In the genomic region with DNA sequence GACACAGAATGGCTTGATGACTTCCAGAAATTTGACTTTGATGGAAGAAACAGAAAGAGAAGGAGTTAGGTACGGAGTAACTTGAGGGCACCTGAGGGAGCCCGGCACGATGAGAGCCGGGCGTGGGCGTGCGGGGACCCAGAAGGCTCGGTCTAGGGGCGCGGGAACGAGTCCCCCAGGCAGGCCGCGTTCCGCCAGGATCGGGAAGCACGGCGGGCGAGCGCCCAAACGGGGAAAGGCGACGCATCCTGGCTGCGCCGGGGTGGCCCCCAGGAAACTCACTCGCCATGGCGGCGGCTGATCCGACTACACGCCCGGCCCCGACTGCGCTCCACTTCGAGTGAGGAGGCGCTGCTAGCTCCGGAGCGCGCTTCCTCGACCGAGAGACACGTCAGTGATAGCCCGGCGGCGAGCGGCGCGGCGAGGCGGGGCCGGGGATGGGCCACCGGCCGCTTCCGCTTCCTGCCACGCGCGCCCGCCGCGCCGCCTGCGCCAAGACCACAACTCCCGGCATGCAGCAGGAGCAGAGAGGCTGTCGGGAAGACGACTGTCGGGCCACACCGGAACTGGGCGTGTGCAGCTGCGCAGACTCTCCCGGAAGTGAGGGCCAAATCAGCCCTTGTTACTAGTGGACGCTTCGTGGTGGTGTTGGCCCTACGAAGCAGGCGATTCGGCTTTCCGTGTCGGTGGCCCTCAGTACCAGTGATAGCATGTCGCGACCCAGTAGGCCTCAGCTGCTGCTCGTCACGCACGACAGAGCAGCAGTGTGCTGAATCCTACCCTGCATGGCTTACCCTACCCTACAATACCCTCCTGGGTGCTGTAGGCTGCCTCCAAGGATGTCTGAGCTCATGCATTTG, we compare ENCODE assay signal across 8 mouse cellular contexts. TPM values are rescaled to one million over a fixed set of nuclear protein-coding genes. Genes with fewer than 3 reads are reported as not detected.
DNase-seq lines count a peak whose midpoint lies in the region; ATAC-seq and TF ChIP-seq lines count a peak whose summit lies in the region.

A gene (minus strand): TSS at position 502 of the 860 bp plus-strand sequence.

- no peaks in the 10 kb centered on the region for H3K27me3 ChIP-seq in embryonic facial prominence, embryonic 15.5 days
- H3K27me3 ChIP-seq in limb, embryonic 14.5 days (ENCODE audit: control insufficient read depth, insufficient read depth, low read length) = no peaks in the 10 kb centered on the region
- H3K27me3 ChIP-seq in midbrain, postnatal 0 days (ENCODE audit: insufficient read depth, low read length) = no peaks in the 10 kb centered on the region

- TF ChIP-seq CTCF in bone marrow, adult 2 months (IDR thresholded peaks at IDR 0.05; ENCODE audit: control insufficient read depth, insufficient read depth, low read length) = no peak
- peak; percentile 29; the same call in 1 of the 2 replicates for TF ChIP-seq CTCF in midbrain, postnatal 0 days (IDR thresholded peaks at IDR 0.05)

- peaks cover 4% of the 10 kb centered on the region for H3K4me1 ChIP-seq in bone marrow, adult 2 months (ENCODE audit: control insufficient read depth, insufficient read depth, low read length)
- peaks cover 18% of the 10 kb centered on the region for H3K4me1 ChIP-seq in embryonic facial prominence, embryonic 15.5 days
- peaks cover 16% of the 10 kb centered on the region for H3K4me1 ChIP-seq in limb, embryonic 14.5 days (ENCODE audit: control insufficient read depth, insufficient read depth, low read length)
- H3K4me1 ChIP-seq in midbrain, postnatal 0 days (ENCODE audit: insufficient read depth, low read length) = no peaks in the 10 kb centered on the region

- WGBS in bone marrow, adult 2 months = under 1% methylated on average over 80 of the region's 80 CpGs
- under 1% methylated on average over 80 of the region's 80 CpGs for WGBS in embryonic facial prominence, embryonic 15.5 days
- WGBS in limb, embryonic 14.5 days = 2% methylated on average over 48 of the region's 80 CpGs
- under 1% methylated on average over 71 of the region's 80 CpGs for WGBS in midbrain, postnatal 0 days

- peaks cover 25% of the 10 kb centered on the region for H3K36me3 ChIP-seq in embryonic facial prominence, embryonic 15.5 days
- H3K36me3 ChIP-seq in limb, embryonic 14.5 days (ENCODE audit: control insufficient read depth, insufficient read depth, low read length) = peaks cover 29% of the 10 kb centered on the region
- H3K36me3 ChIP-seq in midbrain, postnatal 0 days (ENCODE audit: insufficient read depth, low read length) = peaks cover 24% of the 10 kb centered on the region

- peak; percentile 97 for DNase-seq in 416B (ENCODE audit: low read depth)
- peak; percentile 96 for DNase-seq in heart, adult 8-10 months (ENCODE audit: low spot score)
- DNase-seq in kidney, adult 9 months = peak; percentile 96
- DNase-seq in limb, embryonic 14.5 days (ENCODE audit: low spot score) = peak; percentile 97
- DNase-seq in midbrain, postnatal 0 days (ENCODE audit: low spot score) = peak; percentile 98
- peak; percentile 88 to 91 for DNase-seq in spleen, postnatal 14 days (ENCODE audit: low spot score in 2 of 2)

- peak within 1 kb of the TSS; percentile 87 for H3K9ac ChIP-seq in embryonic facial prominence, embryonic 15.5 days
- H3K9ac ChIP-seq in limb, embryonic 14.5 days (ENCODE audit: low read depth, low read length, severe bottlenecking) = peak within 1 kb of the TSS; percentile 95
- peak within 1 kb of the TSS; percentile 93 for H3K9ac ChIP-seq in midbrain, postnatal 0 days (replicated peaks; ENCODE audit: low read length, poor library complexity, severe bottlenecking)

- peak; percentile 95 for ATAC-seq in embryonic facial prominence, embryonic 15.5 days (ENCODE audit: insufficient number of reproducible peaks, low FRiP score, low TSS enrichment, low read depth)
- ATAC-seq in limb, embryonic 14.5 days (ENCODE audit: low FRiP score, low read depth) = peak; percentile 97
- ATAC-seq in midbrain, postnatal 0 days (ENCODE audit: low FRiP score) = peak; percentile 97

- no peaks in the 10 kb centered on the region for H3K9me3 ChIP-seq in embryonic facial prominence, embryonic 15.5 days (replicated peaks)
- H3K9me3 ChIP-seq in limb, embryonic 14.5 days (ENCODE audit: control insufficient read depth, low read length) = no peaks in the 10 kb centered on the region
- no peaks in the 10 kb centered on the region for H3K9me3 ChIP-seq in midbrain, postnatal 0 days (ENCODE audit: low read length)

- H3K4me2 ChIP-seq in embryonic facial prominence, embryonic 15.5 days (replicated peaks) = peak within 1 kb of the TSS; percentile 83
- peak within 1 kb of the TSS; percentile 84 for H3K4me2 ChIP-seq in limb, embryonic 14.5 days (replicated peaks; ENCODE audit: low read depth, low read length, severe bottlenecking)
- H3K4me2 ChIP-seq in midbrain, postnatal 0 days (ENCODE audit: low read depth, low read length, poor library complexity, severe bottlenecking) = peak within 1 kb of the TSS; percentile 70

- TF ChIP-seq POLR2A in bone marrow, adult 2 months (IDR thresholded peaks at IDR 0.05; ENCODE audit: borderline replicate concordance, control insufficient read depth, low read depth, low read length) = peak; percentile 86
- TF ChIP-seq POLR2A in limb, embryonic 14.5 days (IDR thresholded peaks at IDR 0.05; ENCODE audit: borderline replicate concordance, extremely low read depth, insufficient read depth, insufficient read length) = peak; percentile 83; the same call in 1 of the 2 replicates

- H3K27ac ChIP-seq in bone marrow, adult 2 months (ENCODE audit: control insufficient read depth, insufficient read depth, low read depth, low read length, poor library complexity) = peak within 1 kb of the TSS; percentile 74
- H3K27ac ChIP-seq in embryonic facial prominence, embryonic 15.5 days (replicated peaks) = peak within 1 kb of the TSS; percentile 88
- peak within 1 kb of the TSS; percentile 86 for H3K27ac ChIP-seq in limb, embryonic 14.5 days (replicated peaks; ENCODE audit: low read depth, low read length)
- H3K27ac ChIP-seq in midbrain, postnatal 0 days (ENCODE audit: low read depth, low read length) = peak within 1 kb of the TSS; percentile 95

- H3K4me3 ChIP-seq in bone marrow, adult 2 months (replicated peaks; ENCODE audit: control insufficient read depth, low read depth, low read length) = peak within 1 kb of the TSS; percentile 81
- H3K4me3 ChIP-seq in embryonic facial prominence, embryonic 15.5 days (replicated peaks) = peak within 1 kb of the TSS; percentile 72
- H3K4me3 ChIP-seq in limb, embryonic 14.5 days (replicated peaks; ENCODE audit: low read length) = peak within 1 kb of the TSS; percentile 98
- H3K4me3 ChIP-seq in midbrain, postnatal 0 days (ENCODE audit: low read depth, low read length) = peak within 1 kb of the TSS; percentile 96

RNA-seq across cellular contexts. Expression of the gene that starts here (rescaled TPM):
- 36.0 and 40.5 TPM in 2 replicates for polyA plus RNA-seq in bone marrow, adult 2 months (2011; ENCODE audit: insufficient read depth, insufficient read length, low replicate concordance, missing spikeins)
- 278 and 279 TPM in 2 replicates for polyA plus RNA-seq in embryonic facial prominence, embryonic 15.5 days (2015; fragmentation: Nextera tagmentation; extraction: Ambion mirVana)
- total RNA-seq in heart, adult 8-10 months (2022) = 10 to 100 TPM; 35.1 to 41.5 (median 39.3) TPM
- polyA plus RNA-seq in limb, embryonic 14.5 days (2012; rRNA removed) = 254 and 348 TPM in 2 replicates
- 270 and 273 TPM in 2 replicates for polyA plus RNA-seq in limb, embryonic 14.5 days (2014; fragmentation: Nextera tagmentation; extraction: Ambion mirVana)
- total RNA-seq in midbrain, postnatal 0 days (2014; rRNA removed) = 192 and 199 TPM in 2 replicates
- 131 TPM in 2 replicates for polyA plus RNA-seq in midbrain, postnatal 0 days (2015; fragmentation: Nextera tagmentation; extraction: Ambion mirVana)

Comparison
In these comparisons a context has a peak if more than half of its experiments do, and no peak if none do; other contexts are left out.
1. Peak in every context shown above with its lines: DNase-seq, ATAC-seq, H3K4me3 ChIP-seq and H3K27ac ChIP-seq.